Mouse (Mus musculus) forebrain, embryonic 12.5 days (tissue): ENCODE data around the gene Cd3eap. TPM values are rescaled to one million over a fixed set of nuclear protein-coding genes. Genes with fewer than 3 reads are reported as not detected.
A peak's percentile ranks its signal among the peaks of the same experiment; 100 is the strongest.

Experiments used
- ATAC-seq: fragments of 200-750 bp; cut with Nextera tagmentation; 2 replicates; pipeline ENCODE4 v1.8.0; 2017; ENCODE audit warnings: moderate TSS enrichment; ENCODE audit not compliant: low FRiP score
- H3K27ac ChIP-seq: fragments of 300-500 bp; sonication (generic); 2 replicates; pipeline ENCODE4 v1.5.1; 2016; ENCODE audit warnings: mild to moderate bottlenecking
- H3K27me3 ChIP-seq: fragments of 300-500 bp; sonication (generic); 2 replicates; pipeline ENCODE4 v1.6.1; 2016; ENCODE audit warnings: mild to moderate bottlenecking
- H3K36me3 ChIP-seq: fragments of 300-500 bp; sonication (generic); replicated peaks from 2 replicates; pipeline ENCODE4 v1.6.1; 2016; ENCODE audit warnings: mild to moderate bottlenecking
- H3K4me1 ChIP-seq: fragments of 300-500 bp; sonication (generic); 2 replicates; pipeline ENCODE4 v1.6.1; 2016
- H3K4me2 ChIP-seq: fragments of 300-500 bp; sonication (generic); 2 replicates; pipeline ENCODE4 v1.6.1; 2016; ENCODE audit warnings: mild to moderate bottlenecking, moderate library complexity
- H3K4me3 ChIP-seq: fragments of 300-500 bp; sonication (generic); replicated peaks from 2 replicates; pipeline ENCODE4 v1.5.1; 2016; ENCODE audit warnings: mild to moderate bottlenecking
- H3K9ac ChIP-seq: fragments of 300-500 bp; sonication (generic); 2 replicates; pipeline ENCODE4 v1.6.1; 2016; ENCODE audit warnings: mild to moderate bottlenecking
- H3K9me3 ChIP-seq: fragments of 300-500 bp; sonication (generic); 2 replicates; pipeline ENCODE4 v1.6.1; 2016
- WGBS: fragments of 180-500 bp; shearing (Covaris S2); methylation state at CpG from one replicate; pipeline ENCODE4 v1.1.7; 2016; 5-methylcytosine and 5-hydroxymethylcytosine counted together
- microRNA counts: library from miRNA; unstranded; fragments of <30 nt; microRNA quantifications from one replicate; lab custom pipeline; 2017
- microRNA-seq: library from miRNA; unstranded; fragments of <30 nt; microRNA quantifications from one replicate; pipeline ENCODE4, GENCODE M21; 2017
- polyA plus RNA-seq: library from polyadenylated mRNA; unstranded; fragments of >200 nt; fragmentation: Nextera tagmentation; extraction: Ambion mirVana; gene quantifications from 2 replicates; pipeline ENCODE4 v1.2.1, GENCODE M21; 2016

Gene Cd3eap
- polyA plus RNA-seq, 1 experiment from 2014 or later: 24.7 TPM

DNA sequence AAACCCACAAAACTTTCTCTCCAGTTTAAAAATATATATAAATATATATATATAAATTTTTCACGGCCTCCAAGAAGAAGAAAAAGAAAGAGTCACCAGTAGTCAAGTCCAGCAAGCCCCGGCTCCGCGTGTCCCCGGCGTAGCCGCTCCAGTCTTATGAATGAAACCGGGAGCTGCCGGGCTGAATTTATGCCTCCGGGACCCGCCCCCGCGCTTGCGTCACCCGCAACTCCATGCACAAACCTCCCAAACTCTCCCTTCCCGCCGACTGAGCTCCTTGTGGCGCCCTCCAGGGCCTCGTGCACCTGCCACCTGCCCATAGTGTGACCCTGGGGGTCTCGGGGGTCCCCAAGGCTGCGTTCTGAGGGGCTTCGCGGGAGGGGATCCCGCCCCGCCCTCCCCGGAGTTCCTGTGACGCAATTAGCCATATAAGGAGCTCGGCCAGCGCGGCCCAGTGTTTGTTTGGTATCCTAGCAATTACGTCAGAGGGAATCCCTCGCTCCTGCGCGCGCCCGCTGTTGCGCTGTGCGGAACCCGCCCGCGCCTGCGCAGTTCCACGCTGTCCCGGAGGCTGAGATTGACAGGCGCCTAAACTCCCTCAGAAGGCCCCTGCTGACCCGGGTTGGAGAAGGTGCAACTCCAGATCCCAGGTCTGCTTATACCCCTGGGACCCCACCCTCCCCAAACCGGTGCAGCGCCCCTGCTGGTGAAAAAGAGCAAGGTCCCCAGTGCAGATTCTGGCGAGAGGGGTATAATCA, 49.2 kb downstream of the Cd3eap start, which contains the start of gene Fosb:
TSS of gene Fosb (minus strand) at position 168 of the 758 bp plus-strand sequence.
- WGBS: under 1% methylated on average over 49 of the region's 49 CpGs
- Histone ChIP-seq H3K27ac (no peak within 1 kb of the TSS), H3K36me3 (no peaks in the 10 kb centered on the region), H3K4me3 (peak within 1 kb of the TSS; percentile 63), H3K9ac (peak within 1 kb of the TSS; percentile 47), H3K27me3 (peaks cover 61% of the 10 kb centered on the region), H3K4me1 (peaks cover 29% of the 10 kb centered on the region), H3K9me3 (no peaks in the 10 kb centered on the region), H3K4me2 (peak within 1 kb of the TSS; percentile 94)
- ATAC-seq: peak; percentile 90

- no peak overlapping the region for H3K27ac ChIP-seq
- ATAC-seq: no peak
- H3K9me3 ChIP-seq: no peaks in the 10 kb centered on the region
- H3K36me3 ChIP-seq: no peaks in the 10 kb centered on the region
- H3K4me2 ChIP-seq: peak overlapping the region; percentile 94
- peaks cover 61% of the 10 kb centered on the region for H3K27me3 ChIP-seq
- WGBS: under 1% methylated on average over 48 of the region's 48 CpGs
- peaks cover 36% of the 10 kb centered on the region for H3K4me1 ChIP-seq
- H3K9ac ChIP-seq: peak overlapping the region; percentile 47
- peak overlapping the region; percentile 63 for H3K4me3 ChIP-seq
Observed at GRCm38 (mm10) chr7:19309278-19309883, 49.9 kb downstream of the Cd3eap start.

DNA sequence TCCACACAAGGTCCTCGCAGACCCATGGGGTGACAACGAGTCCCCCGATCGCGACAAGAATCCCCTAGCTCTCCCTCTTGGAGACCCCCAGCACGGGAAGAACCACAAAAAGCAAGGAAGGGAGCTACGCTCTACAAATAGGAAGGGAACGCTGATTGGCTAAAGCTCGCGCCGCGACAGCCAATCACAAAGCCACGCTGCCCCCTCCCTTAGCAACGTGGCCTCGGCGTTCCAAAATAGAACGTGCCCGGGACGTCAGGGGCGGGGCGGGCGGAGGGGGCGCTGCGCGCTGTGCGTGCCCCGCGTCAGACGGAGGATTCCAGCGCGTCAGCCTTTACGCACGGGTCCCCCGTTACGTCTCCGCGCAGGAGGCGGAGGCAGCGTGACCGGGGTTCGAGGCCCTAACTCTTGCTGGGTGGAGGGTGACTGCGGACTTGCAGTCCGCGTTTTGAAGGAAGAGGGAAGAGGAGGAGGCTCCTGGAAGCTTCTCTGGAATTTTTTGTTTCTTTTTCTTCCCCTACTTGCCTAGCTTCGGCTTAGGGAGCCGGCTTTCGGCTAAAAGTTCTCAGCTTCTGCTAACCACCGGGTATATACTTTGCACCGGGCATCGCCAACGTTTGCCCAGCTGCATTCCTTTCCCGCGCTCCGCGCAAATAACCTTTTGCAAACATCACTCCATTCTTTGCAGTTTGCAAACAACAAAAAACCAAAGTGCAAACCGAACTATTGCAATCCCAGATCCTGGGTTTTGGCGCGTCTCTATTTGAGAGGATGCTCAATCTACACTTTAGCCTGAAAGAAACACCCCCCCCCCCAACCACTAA, 50.6 kb downstream of the Cd3eap start:
- under 1% methylated on average over 58 of the region's 58 CpGs for WGBS
- Histone ChIP-seq H3K27me3 (peaks cover 61% of the 10 kb centered on the region), H3K27ac (peak overlapping the region; percentile 44; the same call in 1 of the 2 replicates)

GRCm38 (mm10) chr7:19307739-19308453, 51.4 kb downstream of the Cd3eap start:
- 3% methylated on average over 18 of the region's 18 CpGs for WGBS
- H3K4me3 ChIP-seq: peak overlapping the region; percentile 63
- peak; percentile 44 for ATAC-seq
- H3K4me2 ChIP-seq: peak overlapping the region; percentile 94
- peak overlapping the region; percentile 44; the same call in 1 of the 2 replicates for H3K27ac ChIP-seq
- H3K27me3 ChIP-seq: peaks cover 63% of the 10 kb centered on the region
- H3K4me1 ChIP-seq: peaks cover 46% of the 10 kb centered on the region
- H3K36me3 ChIP-seq: no peaks in the 10 kb centered on the region
- peak overlapping the region; percentile 45 for H3K9ac ChIP-seq
- H3K9me3 ChIP-seq: no peaks in the 10 kb centered on the region

More for the DNA sequence above, 50.6 kb downstream of the Cd3eap start:
- peak; percentile 87 for ATAC-seq
- Histone ChIP-seq H3K9me3 (no peaks in the 10 kb centered on the region), H3K4me3 (peak overlapping the region; percentile 63), H3K4me1 (peaks cover 43% of the 10 kb centered on the region), H3K36me3 (no peaks in the 10 kb centered on the region), H3K4me2 (peak overlapping the region; percentile 94), H3K9ac (peak overlapping the region; percentile 47)

DNA sequence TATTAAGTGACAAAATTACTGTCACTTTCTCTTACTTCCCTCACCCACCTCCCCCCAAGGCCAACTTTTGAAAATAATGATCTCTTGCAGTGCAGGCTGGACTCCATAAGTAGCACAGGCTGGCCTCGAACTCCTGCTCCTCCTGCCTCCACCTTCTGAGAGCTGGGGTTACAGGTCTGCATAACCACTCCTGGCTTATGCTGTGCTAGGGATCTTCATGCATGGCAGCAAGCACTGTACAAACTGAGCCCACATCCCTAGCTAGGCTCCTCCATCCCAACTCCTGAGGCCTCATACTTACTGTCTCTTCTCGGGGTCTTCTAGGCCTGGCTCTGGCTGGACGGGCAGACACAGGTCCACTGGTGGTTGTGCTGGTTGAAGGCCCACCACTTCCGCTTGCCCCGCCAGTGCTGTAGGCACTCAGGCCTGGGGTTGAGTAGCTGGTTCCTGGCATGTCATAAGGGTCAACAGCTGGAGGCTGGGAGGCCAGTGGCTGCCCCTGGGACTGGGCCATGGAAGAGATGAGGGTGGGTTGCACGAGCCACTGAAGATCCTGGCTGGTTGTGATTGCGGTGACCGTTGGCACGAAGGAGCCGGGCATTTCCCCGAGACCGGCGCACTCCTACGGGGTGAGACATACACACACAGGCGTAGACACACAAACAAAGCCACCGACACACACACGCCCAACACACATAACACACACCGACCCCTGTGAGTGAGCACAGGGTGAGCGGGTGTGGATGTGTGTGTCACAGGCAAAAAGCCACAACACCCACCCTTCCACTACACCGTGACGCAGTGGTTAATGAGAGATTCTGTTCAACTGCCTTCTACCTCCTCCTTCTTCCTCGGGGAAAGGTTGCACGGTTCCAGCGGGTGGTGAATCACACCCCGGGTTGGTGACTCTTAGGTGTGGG, 52.2 kb downstream of the Cd3eap start:
- no peak for ATAC-seq
- WGBS: 76% methylated on average over 25 of the region's 25 CpGs
- Histone ChIP-seq H3K9me3 (no peaks in the 10 kb centered on the region), H3K36me3 (no peaks in the 10 kb centered on the region), H3K27me3 (peaks cover 68% of the 10 kb centered on the region), H3K27ac (no peak overlapping the region), H3K4me3 (no peak overlapping the region), H3K4me2 (peak overlapping the region; percentile 94), H3K9ac (0 out of 2 replicates have a peak overlapping the region, but pooled peaks have one; percentile 45), H3K4me1 (peaks cover 47% of the 10 kb centered on the region)

MicroRNAs within 50 kb of the gene (microRNA counts, 519-probe panel; counts per million panel counts)
- not detected for microRNA mmu-miR-343 (lab: Ali Mortazavi, UCI)

Small RNA genes within 50 kb of the gene (microRNA-seq; reads per million reads assigned to microRNA genes)
- not detected for gene Mir343

Other genes with a start within 250 kb of the Cd3eap start
- gene Gm4969, start 241.1 kb downstream of the Cd3eap start, polyA plus RNA-seq: 1.1 and 1.8 TPM in 2 replicates
- 18.4 and 23.1 TPM in 2 replicates for gene Fbxo46, start 239.6 kb downstream of the Cd3eap start, polyA plus RNA-seq
- gene Qpctl, start 210.2 kb downstream of the Cd3eap start, polyA plus RNA-seq: 14.4 and 14.7 TPM in 2 replicates
- 148 and 153 TPM in 2 replicates for gene Snrpd2, start 209.8 kb downstream of the Cd3eap start, polyA plus RNA-seq
- 1.1 and 1.3 TPM in 2 replicates for gene Gipr, start 193.4 kb downstream of the Cd3eap start, polyA plus RNA-seq
- gene Eml2, start 183.1 kb downstream of the Cd3eap start, polyA plus RNA-seq: 5.8 and 6.5 TPM in 2 replicates
- 1.6 and 1.7 TPM in 2 replicates for gene Gpr4, start 146.9 kb downstream of the Cd3eap start, polyA plus RNA-seq
- 45.5 and 48.3 TPM in 2 replicates for gene Opa3, start 131.1 kb downstream of the Cd3eap start, polyA plus RNA-seq
- gene Vasp, start 87.7 kb downstream of the Cd3eap start, polyA plus RNA-seq: 42.4 and 43.0 TPM in 2 replicates
- gene Ppm1n, start 79.4 kb downstream of the Cd3eap start, polyA plus RNA-seq: 0.19 TPM in 1 of 2 replicates, not detected in the other
- 70.3 and 74.1 TPM in 2 replicates for gene Rtn2, start 76.9 kb downstream of the Cd3eap start, polyA plus RNA-seq
- 0.24 TPM in 1 of 2 replicates, not detected in the other for gene Fosb, start 49.4 kb downstream of the Cd3eap start, polyA plus RNA-seq
- gene Ercc1, start 14.7 kb downstream of the Cd3eap start, polyA plus RNA-seq: 89.7 and 100 TPM in 2 replicates
- gene Ppp1r13l, start 266 bp upstream of the Cd3eap start, polyA plus RNA-seq: 4.8 and 5.3 TPM in 2 replicates
- gene Ercc2, start 22.5 kb upstream of the Cd3eap start, polyA plus RNA-seq: 23.3 and 23.7 TPM in 2 replicates
- gene Klc3, start 44.6 kb upstream of the Cd3eap start, polyA plus RNA-seq: 2.8 and 5.4 TPM in 2 replicates
- gene Ckm, start 45.3 kb upstream of the Cd3eap start, polyA plus RNA-seq: not detected in 2 replicates
- gene Mark4, start 99.3 kb upstream of the Cd3eap start, polyA plus RNA-seq: 14.0 and 14.3 TPM in 2 replicates
- 0.51 and 0.69 TPM in 2 replicates for gene Exoc3l2, start 103.8 kb upstream of the Cd3eap start, polyA plus RNA-seq
- gene Bloc1s3, start 148.9 kb upstream of the Cd3eap start, polyA plus RNA-seq: 3.5 and 3.9 TPM in 2 replicates
- 43.6 and 47.5 TPM in 2 replicates for gene Trappc6a, start 148.9 kb upstream of the Cd3eap start, polyA plus RNA-seq
- gene Nkpd1, start 158.4 kb upstream of the Cd3eap start, polyA plus RNA-seq: 0.17 TPM in 1 of 2 replicates, not detected in the other
- gene Ppp1r37, start 203.6 kb upstream of the Cd3eap start, polyA plus RNA-seq: 34.9 and 35.4 TPM in 2 replicates
- gene Zfp296, start 217.8 kb upstream of the Cd3eap start, polyA plus RNA-seq: 0.18 and 0.34 TPM in 2 replicates
- 120 and 125 TPM in 2 replicates for gene Gemin7, start 218.1 kb upstream of the Cd3eap start, polyA plus RNA-seq
- gene Clasrp, start 245.0 kb upstream of the Cd3eap start, polyA plus RNA-seq: 66.3 and 67.6 TPM in 2 replicates